Mouse (Mus musculus) megakaryocyte progenitor cell, adult 5-6 weeks (primary cell): ENCODE results near the gene Gm29427. TPM values are rescaled to one million over a fixed set of nuclear protein-coding genes. Genes with fewer than 3 reads are reported as not detected.

Experiments used
- ATAC-seq: replicated peaks from 2 replicates; pipeline ENCODE4 v1.8.0; 2016; ENCODE audit warnings: mild to moderate bottlenecking, moderate TSS enrichment, inconsistent platforms; ENCODE audit not compliant: poor library complexity
- total RNA-seq, 2 experiments: library from RNA; stranded (forward) in 1 of 2; stranded (reverse) in 1 of 2; fragments of 157-497, 149-512 nt in 1 of 2; fragments of 200-1000 nt in 1 of 2; gene quantifications; 2 replicates each; pipeline versions ENCODE4 v1.2.3 to v1.2.4; 2015 to 2017

Gene Gm29427
- total RNA-seq (2015) (not detected in 2 replicates), total RNA-seq (2017) (not detected in 2 replicates)

- peak; percentile 63 for ATAC-seq
These were observed at the start of gene Gm29427 for GRCm38 (mm10) chr1:130715561-130716217. TSS of gene Gm29427 (minus strand) at chr1:130715799.

GRCm38 (mm10) chr1:130764027-130764461, 48.4 kb upstream of the Gm29427 start:
- peak; percentile 47 for ATAC-seq

- no peak for ATAC-seq
These were observed 46.6 kb upstream of the Gm29427 start for GRCm38 (mm10) chr1:130762045-130762760.

DNA sequence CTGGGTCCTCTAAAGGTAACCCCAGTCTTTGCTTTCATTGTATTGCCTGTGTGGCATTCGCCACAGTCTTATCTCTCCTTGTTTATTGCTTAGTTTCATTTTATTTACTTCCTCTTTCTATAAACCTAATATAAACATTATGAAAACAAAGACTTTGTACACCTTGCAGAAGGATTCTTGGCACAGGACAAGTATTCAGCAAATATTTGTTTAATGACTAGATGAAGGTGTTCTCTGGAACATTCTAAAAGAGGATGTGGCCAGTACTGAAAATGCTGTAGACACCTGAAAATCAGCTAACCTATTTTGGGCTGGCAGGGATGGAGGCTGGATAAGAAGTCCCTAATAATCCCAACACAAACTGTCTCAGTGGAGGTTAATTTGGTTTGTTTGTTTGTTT, 46.0 kb upstream of the Gm29427 start:
- ATAC-seq = no peak

DNA sequence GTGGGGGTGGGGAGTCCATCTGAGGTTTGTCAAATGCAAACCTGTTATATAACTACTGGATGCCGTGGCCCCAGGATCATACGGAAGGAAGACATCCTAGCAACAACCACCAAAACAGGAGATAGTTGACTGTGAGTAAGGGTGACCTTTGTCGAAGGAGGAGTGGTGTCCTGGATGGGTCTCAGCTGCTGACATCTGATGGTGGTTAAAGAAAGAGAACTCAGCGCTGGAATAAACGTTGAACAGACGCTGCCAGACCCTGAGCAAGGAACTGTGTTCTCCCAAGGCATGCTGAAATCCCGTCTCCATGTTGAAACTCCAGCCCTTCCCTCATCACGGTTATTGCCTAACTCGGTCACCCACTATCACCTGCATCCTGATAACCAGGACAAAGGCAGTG, 44.1 kb upstream of the Gm29427 start:
- no peak for ATAC-seq

DNA sequence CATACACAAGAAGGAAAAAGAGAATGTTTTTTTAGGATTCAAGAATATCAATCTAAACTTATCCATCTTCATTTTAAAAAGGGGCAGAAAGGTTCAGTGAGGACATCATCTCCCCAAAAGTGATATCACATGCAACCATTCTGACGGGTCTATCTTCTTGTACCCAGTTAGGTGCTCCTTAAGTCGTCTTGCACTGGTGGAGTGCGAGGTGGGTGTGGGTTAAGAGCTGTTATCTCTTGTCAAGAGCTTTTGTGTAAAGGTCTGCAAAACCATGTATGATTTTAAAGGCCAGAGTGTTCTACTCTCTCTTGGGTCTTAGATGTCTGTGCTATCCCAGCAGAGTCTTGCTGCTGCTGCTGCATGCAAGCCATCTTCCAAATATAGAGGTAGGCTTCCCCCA, 31.2 kb upstream of the Gm29427 start:
- peak; percentile 41 for ATAC-seq

DNA sequence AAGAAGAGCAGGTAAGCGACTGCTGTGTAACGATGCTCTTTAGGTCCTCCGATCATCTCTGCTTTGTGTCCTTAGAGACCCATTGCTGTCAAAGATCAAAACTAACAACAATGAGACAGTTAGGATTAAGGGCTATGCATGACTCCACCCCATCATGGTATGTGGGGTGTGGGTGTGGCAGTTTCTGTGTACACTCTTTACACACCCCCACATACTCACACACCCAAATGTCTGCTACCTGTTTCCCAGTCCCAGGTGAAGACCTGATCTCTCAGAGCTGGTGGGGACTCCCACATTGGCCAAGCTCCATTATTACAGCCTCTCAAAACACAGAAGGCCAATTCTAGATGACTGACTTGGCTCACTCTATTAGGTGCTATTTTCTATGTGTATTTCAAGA, 30.0 kb upstream of the Gm29427 start:
- no peak for ATAC-seq

- ATAC-seq = no peak
These were observed 29.4 kb upstream of the Gm29427 start for GRCm38 (mm10) chr1:130744961-130745360.

GRCm38 (mm10) chr1:130744217-130744616, 28.6 kb upstream of the Gm29427 start:
- no peak for ATAC-seq

DNA sequence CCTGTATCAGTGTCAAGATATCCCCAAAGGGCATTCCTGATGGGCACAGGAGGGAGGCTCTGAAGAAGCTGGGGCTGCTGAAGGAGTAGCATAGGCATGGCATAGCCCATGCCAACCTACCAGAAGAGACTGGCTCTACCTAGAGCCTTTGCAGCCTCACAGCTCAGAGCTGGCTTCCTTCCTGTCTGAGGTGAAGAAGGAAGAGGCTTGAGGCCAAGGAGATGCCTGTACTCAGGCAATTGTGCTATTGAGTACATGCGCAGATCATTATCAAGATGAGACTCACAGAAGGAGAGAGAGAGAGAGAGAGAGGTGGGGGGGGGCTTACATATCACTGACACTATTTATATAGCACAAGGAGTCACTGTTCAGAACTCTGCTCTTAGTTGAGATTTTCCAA, 28.2 kb upstream of the Gm29427 start:
- no peak for ATAC-seq

DNA sequence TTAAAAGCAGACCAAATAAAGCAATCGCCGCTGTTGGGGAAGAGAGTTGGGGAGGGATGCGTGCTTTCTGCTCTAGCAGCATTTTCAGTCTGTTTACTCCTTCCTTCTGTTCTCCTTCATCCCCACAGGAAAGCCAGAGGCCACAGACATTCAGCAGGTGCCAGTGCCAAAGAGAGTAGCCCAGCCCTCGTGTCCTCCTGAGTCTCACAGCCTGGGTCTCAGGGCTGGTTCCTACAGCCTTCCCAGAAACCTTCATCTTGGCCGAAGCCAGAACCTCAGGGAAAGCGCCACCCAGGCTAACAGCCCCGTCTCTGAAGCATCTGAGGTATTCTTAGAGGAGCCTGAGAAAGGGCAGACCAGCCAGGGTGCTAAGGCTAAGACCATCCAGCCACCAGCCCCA, 26.6 kb upstream of the Gm29427 start:
- ATAC-seq = no peak

DNA sequence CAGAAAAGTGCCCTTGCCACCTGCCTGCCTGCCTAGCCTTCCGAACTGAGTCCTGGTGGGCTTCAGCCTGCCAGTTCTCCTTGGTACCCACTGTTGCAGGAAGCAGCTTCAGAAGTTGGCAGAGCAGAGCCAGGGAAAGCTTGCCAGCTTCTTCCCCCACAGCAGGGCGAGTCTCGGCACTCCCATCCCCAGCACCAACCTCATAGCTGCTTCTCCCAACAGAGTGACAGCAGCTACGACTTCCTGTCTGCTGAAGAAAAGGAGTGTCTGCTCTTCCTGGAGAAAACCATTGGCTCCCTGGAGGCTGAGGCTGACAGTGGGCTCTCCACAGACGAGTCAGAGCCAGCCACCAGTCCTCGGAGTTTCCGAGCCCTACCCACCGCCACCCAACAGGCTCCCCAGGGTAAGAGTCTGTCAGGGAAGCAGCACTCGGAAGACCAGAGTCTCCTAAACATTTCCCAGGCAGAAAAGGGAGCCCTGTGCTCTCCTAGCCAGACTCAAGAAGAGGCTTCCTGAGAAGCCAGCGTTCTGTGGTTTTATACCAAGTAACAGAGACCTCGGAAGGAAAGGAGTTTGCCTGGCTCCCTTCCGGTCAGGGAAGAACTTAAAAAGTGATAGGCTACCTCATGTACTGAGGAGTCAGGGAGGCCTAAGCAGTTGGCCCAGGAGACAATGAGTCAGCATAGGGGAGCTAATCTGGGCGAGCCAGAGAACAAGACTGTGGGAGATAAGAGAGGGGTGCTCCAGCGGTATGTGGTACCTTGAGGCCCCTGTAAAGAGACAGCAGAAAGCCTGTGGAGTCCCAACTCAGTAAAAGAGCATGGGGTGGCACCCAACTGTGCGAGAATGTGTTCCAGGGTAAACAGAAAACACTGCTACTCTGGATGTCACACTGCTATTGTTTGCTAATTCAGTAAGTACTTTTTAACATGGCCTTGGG, 25.5 kb upstream of the Gm29427 start:
- ATAC-seq = peak; percentile 85

DNA sequence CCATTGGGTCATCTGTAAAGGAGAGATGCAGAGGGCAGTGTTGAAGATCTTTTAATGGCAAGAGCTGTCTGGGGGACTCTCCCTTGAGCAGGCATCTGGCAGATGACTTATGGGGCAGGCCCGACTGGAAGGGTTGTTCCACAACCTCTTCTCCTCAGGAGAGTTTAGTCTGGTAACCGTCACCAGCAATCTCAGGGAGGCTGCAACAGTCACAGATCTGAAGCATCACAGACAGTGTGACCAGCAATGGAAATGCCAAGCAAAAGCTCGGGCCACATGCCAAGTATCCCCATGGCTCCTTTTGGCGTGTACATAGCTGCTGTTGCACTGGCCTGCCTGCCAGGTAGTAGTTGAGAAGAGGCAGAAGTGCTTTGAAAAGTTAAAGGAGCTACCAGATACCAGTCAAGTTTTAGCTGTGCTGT, 24.6 kb upstream of the Gm29427 start:
- no peak for ATAC-seq

- ATAC-seq = no peak
These were observed 24.0 kb upstream of the Gm29427 start for GRCm38 (mm10) chr1:130739636-130740035.

GRCm38 (mm10) chr1:130738551-130739106, 23.0 kb upstream of the Gm29427 start:
- ATAC-seq = no peak

DNA sequence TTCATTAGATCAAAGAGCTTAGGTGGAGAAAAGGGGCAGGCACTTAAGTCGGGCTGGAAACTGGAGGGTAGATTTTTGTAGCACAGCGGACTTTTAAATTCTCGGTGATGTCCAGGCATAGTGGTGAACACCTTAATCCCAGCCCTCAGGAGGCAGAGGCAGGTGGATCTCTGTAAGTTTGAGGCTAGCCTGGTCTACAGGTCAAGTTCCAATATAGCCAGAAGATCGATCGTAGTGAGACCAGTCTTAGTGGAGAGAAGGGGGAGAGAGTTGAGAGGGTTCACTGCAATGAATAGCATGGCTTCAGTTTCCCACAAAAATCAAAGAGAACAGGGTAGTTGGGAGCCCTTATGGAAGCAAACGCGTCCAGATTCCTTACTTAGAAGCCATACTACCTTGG, 22.3 kb upstream of the Gm29427 start:
- ATAC-seq = no peak

DNA sequence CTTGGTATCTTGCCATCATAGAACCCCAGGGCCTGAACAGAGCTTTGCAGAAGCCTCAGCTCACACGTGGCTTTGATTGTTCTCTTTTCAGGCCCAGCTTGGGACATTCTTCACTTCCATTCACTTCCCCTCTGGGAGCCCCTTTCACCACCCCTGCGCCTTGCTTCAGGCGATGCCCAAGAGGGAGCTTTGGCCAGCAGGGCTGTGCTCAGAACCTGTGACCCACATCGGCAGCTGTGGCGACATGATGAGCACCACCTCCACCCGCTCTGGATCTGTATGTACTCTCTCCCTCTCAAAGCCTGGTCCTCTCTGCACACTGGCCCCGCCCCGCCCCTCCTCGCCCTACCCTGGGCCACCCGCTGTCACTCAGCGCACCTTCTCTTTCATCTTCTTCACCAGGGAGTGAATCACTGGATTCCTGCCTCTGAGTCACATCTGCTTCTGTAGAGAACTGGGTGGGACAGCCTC, 21.8 kb upstream of the Gm29427 start:
- ATAC-seq = no peak

- no peak for ATAC-seq
These were observed 19.3 kb upstream of the Gm29427 start for GRCm38 (mm10) chr1:130734852-130735251.

GRCm38 (mm10) chr1:130734452-130734851, 18.9 kb upstream of the Gm29427 start:
- ATAC-seq = no peak

GRCm38 (mm10) chr1:130733671-130734070, 18.1 kb upstream of the Gm29427 start:
- ATAC-seq = no peak
